Mouse (Mus musculus) ES-E14 (cell line): Measurements from ENCODE around the gene Kpna7. TPM values are rescaled to one million over a fixed set of nuclear protein-coding genes. Genes with fewer than 3 reads are reported as not detected.

Experiments used
- DNase-seq: peaks from one replicate; pipeline ENCODE4 v3.0.0-alpha.2; 2013; ENCODE audit warnings: low read depth, low spot score
- H3K27ac ChIP-seq: 2 replicates; pipeline ENCODE4 v1.5.1; 2012; ENCODE audit warnings: low read depth, mild to moderate bottlenecking, low read length, moderate library complexity, mixed read lengths; ENCODE audit not compliant: poor library complexity, insufficient read depth, severe bottlenecking
- H3K36me3 ChIP-seq: 2 replicates; pipeline ENCODE4 v1.6.1; 2012; ENCODE audit warnings: mild to moderate bottlenecking, low read length, moderate library complexity, mixed read lengths; ENCODE audit not compliant: control insufficient read depth, poor library complexity, insufficient read depth, severe bottlenecking
- H3K4me1 ChIP-seq, 2 experiments: fragments of 150-350 bp in 1 of 2; sonication (generic) in 1 of 2; 2 replicates each; pipeline ENCODE4 v1.6.1; 2012; ENCODE audit warnings: low read length in 2 of 2, mild to moderate bottlenecking in 1 of 2, mixed read lengths in 1 of 2; ENCODE audit not compliant: control insufficient read depth in 2 of 2, insufficient read depth in 2 of 2, poor library complexity in 1 of 2
- H3K4me3 ChIP-seq, 2 experiments: fragments of 150-350 bp in 1 of 2; sonication (generic) in 1 of 2; 2 replicates each; pipeline ENCODE4 v1.5.1; 2012; ENCODE audit warnings: low read length in 2 of 2, low read depth in 1 of 2, mild to moderate bottlenecking in 1 of 2, mixed read lengths in 1 of 2; ENCODE audit not compliant: insufficient read depth in 1 of 2, poor library complexity in 1 of 2, severe bottlenecking in 1 of 2
- H3K9ac ChIP-seq: 2 replicates; pipeline ENCODE4 v1.6.1; 2012; ENCODE audit warnings: low read depth, mild to moderate bottlenecking, low read length, mixed read lengths; ENCODE audit not compliant: poor library complexity, insufficient read depth, severe bottlenecking
- H3K9me3 ChIP-seq: fragments of 150-350 bp; sonication (generic); 2 replicates; pipeline ENCODE4 v1.6.1; 2012; ENCODE audit warnings: low read depth, mild to moderate bottlenecking, low read length; ENCODE audit not compliant: control insufficient read depth, insufficient read depth
- CHD2 ChIP-seq: IDR thresholded peaks from 2 replicates; pipeline ENCODE4 v1.6.1; 2014; ENCODE audit warnings: mild to moderate bottlenecking, low read depth, low read length, inconsistent platforms
- HCFC1 ChIP-seq: IDR thresholded peaks from 2 replicates; pipeline ENCODE4 v1.6.1; 2012; ENCODE audit warnings: low read length, inconsistent platforms, borderline replicate concordance; ENCODE audit not compliant: insufficient read depth
- MAFK ChIP-seq: IDR thresholded peaks from 2 replicates; pipeline ENCODE4 v1.6.1; 2014; ENCODE audit warnings: mild to moderate bottlenecking, low read depth, low read length, inconsistent platforms; ENCODE audit not compliant: insufficient read depth
- ZC3H11A ChIP-seq: IDR thresholded peaks from 2 replicates; pipeline ENCODE4 v1.6.1; 2012; ENCODE audit warnings: low read depth, mild to moderate bottlenecking, inconsistent platforms, low read length, borderline replicate concordance
- ZNF384 ChIP-seq: IDR thresholded peaks from 2 replicates; pipeline ENCODE4 v1.6.1; 2012; ENCODE audit warnings: low read depth, low read length, inconsistent platforms
- in situ Hi-C, 2 experiments: fragments of 600-800 bp; cut with MboI; formaldehyde crosslinking; loops; one replicate each; pipeline ENCODE4 v1.15.1; 2025; ENCODE audit warnings: low sequenced_read_pairs in 2 of 2, inconsistent platforms in 1 of 2; ENCODE audit not compliant: unreplicated experiment in 2 of 2
- total RNA-seq: library from RNA; depleted of rRNA; stranded (reverse); fragments of 300-350 nt; gene quantifications from 2 replicates; pipeline ENCODE4 v1.2.3, GENCODE M21; 2012

Kpna7 gene
- total RNA-seq, 1 experiment = 0.58 TPM

DNA sequence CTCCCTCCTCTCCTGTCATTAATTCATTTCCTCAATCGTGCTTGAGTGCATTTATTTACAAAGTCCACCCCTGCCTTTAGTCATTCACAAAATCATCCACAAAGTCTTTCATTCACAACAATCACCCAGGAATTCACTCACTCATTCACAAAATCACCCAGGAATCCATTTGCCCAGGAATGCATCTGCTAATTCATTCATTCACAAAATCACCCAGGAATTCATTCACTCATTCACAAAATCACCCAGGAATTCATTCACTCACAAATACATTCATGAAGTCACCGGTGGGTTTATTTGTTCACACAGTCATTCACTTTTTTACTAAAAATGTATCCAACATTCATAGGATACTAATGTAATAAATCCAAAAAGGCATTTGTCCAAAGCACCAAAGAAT lies 93.8 kb downstream of the Kpna7 start:
- TF ChIP-seq ZC3H11A = no peak
- no peak for TF ChIP-seq CHD2
- no peak for DNase-seq
- no peak overlapping the region for H3K9ac ChIP-seq
- H3K36me3 ChIP-seq = no peaks in the 10 kb centered on the region
- peaks cover 0 to 8% of the 10 kb centered on the region in 2 experiments; a peak in 2 of 4 replicates for H3K4me1 ChIP-seq
- no peak overlapping the region for H3K27ac ChIP-seq
- in situ Hi-C loops = loop anchor here in 1 of 2 experiments (25.0 kb wide), 1 partner anchor 128 kb away; no protein-coding TSS in a partner anchor
- no peak overlapping the region for H3K4me3 ChIP-seq
- no peaks in the 10 kb centered on the region for H3K9me3 ChIP-seq

DNA sequence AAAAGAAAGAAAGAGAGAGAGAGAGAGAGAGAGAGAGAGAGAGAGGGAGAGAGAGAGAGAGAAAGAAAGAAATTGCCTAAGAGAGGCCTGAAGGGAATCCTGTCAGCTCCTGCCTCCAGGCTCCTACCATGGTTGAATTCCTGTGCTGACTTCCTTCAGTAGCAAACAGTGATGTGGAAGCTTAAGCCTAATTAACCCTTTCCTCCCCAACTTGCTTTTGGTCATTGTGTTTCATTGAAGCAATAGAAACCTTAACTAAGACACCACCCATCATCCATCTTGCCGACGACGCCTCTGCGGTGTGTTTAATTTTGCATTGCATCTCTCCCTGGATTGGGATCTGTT lies 94.8 kb downstream of the Kpna7 start:
- H3K9me3 ChIP-seq = no peaks in the 10 kb centered on the region
- no peak overlapping the region for H3K9ac ChIP-seq
- H3K4me1 ChIP-seq = peaks cover 0 to 8% of the 10 kb centered on the region in 2 experiments; a peak in 2 of 4 replicates
- in situ Hi-C loops = loop anchor here in 1 of 2 experiments (25.0 kb wide), 1 partner anchor 127 kb away; no protein-coding TSS in a partner anchor
- H3K27ac ChIP-seq = no peak overlapping the region
- no peak overlapping the region for H3K4me3 ChIP-seq
- TF ChIP-seq CHD2 = no peak
- TF ChIP-seq ZNF384 = no peak
- TF ChIP-seq HCFC1 = no peak
- TF ChIP-seq ZC3H11A = no peak
- no peak for TF ChIP-seq MAFK
- no peak for DNase-seq
- H3K36me3 ChIP-seq = no peaks in the 10 kb centered on the region

DNA sequence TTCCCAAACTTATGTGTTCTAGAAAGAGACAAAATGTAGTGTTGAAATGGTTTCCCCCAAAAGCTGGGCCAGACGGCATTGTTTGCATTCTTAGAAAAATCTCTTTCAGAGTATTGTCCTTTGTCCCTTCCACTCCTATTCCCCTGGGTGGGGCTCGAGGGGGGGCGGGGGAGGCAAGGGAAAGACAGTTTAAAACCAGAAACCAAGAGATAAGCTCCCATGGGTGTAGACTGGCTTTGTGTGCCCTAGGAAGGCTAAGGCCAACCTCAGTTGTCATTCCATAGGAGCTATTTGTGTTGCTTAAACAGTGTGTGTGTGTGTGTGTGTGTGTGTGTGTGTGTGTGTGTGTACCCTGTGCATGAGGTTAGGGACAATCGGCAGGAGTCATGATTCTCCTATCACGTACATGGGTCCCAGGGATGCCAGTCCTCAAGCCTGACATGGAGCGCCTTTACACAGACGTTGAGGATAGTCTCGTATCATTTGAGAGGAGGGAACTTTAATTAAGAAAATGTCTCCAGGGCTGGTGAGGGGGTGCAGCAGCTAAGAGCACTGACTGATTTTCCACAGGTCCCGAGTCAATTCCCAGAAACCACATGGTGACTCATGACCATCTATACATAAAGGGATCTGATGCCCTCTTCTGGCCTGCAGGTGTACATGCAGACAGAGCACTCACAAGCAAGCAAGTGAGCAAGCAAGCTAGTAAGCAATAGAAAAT lies 95.3 kb downstream of the Kpna7 start:
- no peak overlapping the region; the same call in 1 of the 2 replicates for H3K9ac ChIP-seq
- H3K4me1 ChIP-seq = peaks cover 0 to 8% of the 10 kb centered on the region in 2 experiments; a peak in 2 of 4 replicates
- no peak overlapping the region for H3K27ac ChIP-seq
- H3K36me3 ChIP-seq = no peaks in the 10 kb centered on the region
- no peaks in the 10 kb centered on the region for H3K9me3 ChIP-seq
- TF ChIP-seq HCFC1 (no peak), CHD2 (no peak), ZNF384 (no peak), ZC3H11A (no peak; the same call in 1 of the 2 replicates), MAFK (no peak)
- in situ Hi-C loops = loop anchor here in 1 of 2 experiments (25.0 kb wide), 1 partner anchor 126 kb away; no protein-coding TSS in a partner anchor
- peak; percentile 49 for DNase-seq
- H3K4me3 ChIP-seq = no peak overlapping the region

DNA sequence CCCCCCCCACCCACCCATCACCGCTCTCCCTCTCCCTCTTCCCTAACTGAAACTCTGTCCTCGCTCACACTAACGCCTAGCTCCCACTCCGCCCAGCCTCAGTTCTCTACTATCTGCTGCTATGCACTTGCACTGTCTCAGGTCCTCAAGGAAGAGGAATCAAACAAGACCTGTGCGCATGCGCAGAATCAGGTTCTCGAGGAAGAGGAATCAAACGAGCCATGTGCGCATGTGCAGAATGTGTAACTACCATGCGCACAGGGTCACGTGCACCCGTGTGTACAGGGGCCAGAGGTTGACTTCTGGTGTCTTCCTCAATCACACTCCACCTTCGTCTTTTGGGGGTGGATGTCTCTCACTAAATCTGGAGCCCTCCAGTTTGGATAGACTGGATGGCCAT lies 96.3 kb downstream of the Kpna7 start:
- TF ChIP-seq ZC3H11A (no peak), ZNF384 (no peak), MAFK (no peak), CHD2 (no peak), HCFC1 (no peak)
- no peak overlapping the region for H3K27ac ChIP-seq
- peaks cover 0 to 8% of the 10 kb centered on the region in 2 experiments; a peak in 2 of 4 replicates for H3K4me1 ChIP-seq
- H3K4me3 ChIP-seq = no peak overlapping the region
- H3K9me3 ChIP-seq = no peaks in the 10 kb centered on the region
- DNase-seq = no peak
- H3K9ac ChIP-seq = no peak overlapping the region
- no peaks in the 10 kb centered on the region for H3K36me3 ChIP-seq
- in situ Hi-C loops = loop anchor here in 1 of 2 experiments (25.0 kb wide), 1 partner anchor 125 kb away; no protein-coding TSS in a partner anchor
